Mouse (Mus musculus) brain, embryonic 14.5 days (tissue): ENCODE measurements around the gene Zfp692.

Source experiments
- CTCF ChIP-seq: fragments of 200-500 bp; IDR thresholded peaks from 2 replicates; pipeline ENCODE4 v1.5.1; 2012; ENCODE audit warnings: inconsistent platforms, mild to moderate bottlenecking, moderate library complexity, borderline replicate concordance; ENCODE audit not compliant: insufficient read depth, insufficient read length; ENCODE audit errors: extremely low read depth
- POLR2A ChIP-seq: fragments of 200-500 bp; IDR thresholded peaks from 2 replicates; pipeline ENCODE4 v1.6.1; 2012; ENCODE audit warnings: mild to moderate bottlenecking, inconsistent platforms, borderline replicate concordance; ENCODE audit not compliant: poor library complexity, insufficient read depth, insufficient read length, severe bottlenecking; ENCODE audit errors: extremely low read depth

GRCm38 (mm10) chr11:58275756-58276155, 31.1 kb upstream of the Zfp692 start:
- no peak for TF ChIP-seq POLR2A
- no peak for TF ChIP-seq CTCF
